Mouse (Mus musculus): ENCODE data around the gene Rilpl1.

Rilpl1 gene

GRCm38 (mm10) chr5:124453339-124454081 is 77.7 kb downstream of the Rilpl1 start:
- no peak for DNase-seq (ENCODE audit: low spot score in 2 of 2)

- DNase-seq (ENCODE audit: low spot score in 2 of 2): no peak
Measured at GRCm38 (mm10) chr5:124452494-124453228, 78.5 kb downstream of the Rilpl1 start.

- no peak for DNase-seq (ENCODE audit: low spot score in 2 of 2)
Measured at GRCm38 (mm10) chr5:124450641-124451340, 80.4 kb downstream of the Rilpl1 start.

- DNase-seq (ENCODE audit: low spot score in 2 of 2): peak in 1 of 2 experiments; percentile 43
Measured at GRCm38 (mm10) chr5:124450051-124450450, 81.1 kb downstream of the Rilpl1 start.

- DNase-seq (ENCODE audit: low spot score in 2 of 2): no peak
Measured at GRCm38 (mm10) chr5:124449494-124449893, 81.7 kb downstream of the Rilpl1 start.

GRCm38 (mm10) chr5:124446301-124446881 is 84.8 kb downstream of the Rilpl1 start:
- peak; percentile 78 to 80 for DNase-seq (ENCODE audit: low spot score in 2 of 2)

GRCm38 (mm10) chr5:124445621-124446293 is 85.4 kb downstream of the Rilpl1 start:
- DNase-seq (ENCODE audit: low spot score in 2 of 2): peak in 1 of 2 experiments; percentile 57

GRCm38 (mm10) chr5:124444661-124445561 is 86.3 kb downstream of the Rilpl1 start:
- peak; percentile 74 for DNase-seq (ENCODE audit: low spot score in 2 of 2)

- no peak for DNase-seq (ENCODE audit: low spot score in 2 of 2)
Measured at GRCm38 (mm10) chr5:124444208-124444607, 87.0 kb downstream of the Rilpl1 start.
